Mouse (Mus musculus) lung, embryonic 14.5 days (tissue): ENCODE measurements around the gene Tgfb1. TPM values are rescaled to one million over a fixed set of nuclear protein-coding genes. Genes with fewer than 3 reads are reported as not detected.

ENCODE experiments used
- ATAC-seq: fragments of 200-750 bp; cut with Nextera tagmentation; 2 replicates; pipeline ENCODE4 v1.8.0; 2017; ENCODE audit warnings: mild to moderate bottlenecking, moderate TSS enrichment, moderate library complexity; ENCODE audit not compliant: insufficient read depth
- DNase-seq: peaks from one replicate; pipeline ENCODE4 v3.0.0-alpha.2; 2015
- H3K27ac ChIP-seq: fragments of 300-500 bp; sonication (generic); 2 replicates; pipeline ENCODE4 v1.5.1; 2014; ENCODE audit warnings: low read depth, mild to moderate bottlenecking, moderate library complexity
- H3K27me3 ChIP-seq: fragments of 300-500 bp; sonication (generic); 2 replicates; pipeline ENCODE4 v1.6.1; 2014; ENCODE audit warnings: low read length, control low read depth; ENCODE audit not compliant: insufficient read depth
- H3K36me3 ChIP-seq: fragments of 300-500 bp; sonication (generic); 2 replicates; pipeline ENCODE4 v1.6.1; 2014; ENCODE audit warnings: control low read depth; ENCODE audit not compliant: insufficient read depth
- H3K4me1 ChIP-seq: fragments of 300-500 bp; sonication (generic); 2 replicates; pipeline ENCODE4 v1.6.1; 2014; ENCODE audit warnings: antibody characterized with exemption, control low read depth; ENCODE audit not compliant: insufficient read depth
- H3K4me2 ChIP-seq: fragments of 300-500 bp; sonication (generic); 2 replicates; pipeline ENCODE4 v1.6.1; 2014; ENCODE audit warnings: mild to moderate bottlenecking
- H3K4me3 ChIP-seq: fragments of 300-500 bp; sonication (generic); 2 replicates; pipeline ENCODE4 v1.5.1; 2014; ENCODE audit warnings: low read depth, low read length
- H3K9ac ChIP-seq: fragments of 300-500 bp; sonication (generic); 2 replicates; pipeline ENCODE4 v1.6.1; 2014
- H3K9me3 ChIP-seq: fragments of 300-500 bp; sonication (generic); 2 replicates; pipeline ENCODE4 v1.6.1; 2016; ENCODE audit warnings: low read depth, low read length, control low read depth
- CTCF ChIP-seq: IDR thresholded peaks from 2 replicates; pipeline ENCODE4 v1.5.1; 2016; ENCODE audit warnings: antibody characterized with exemption, low read depth
- WGBS: fragments of 180-500 bp; shearing (Covaris S2); extraction: QIAGEN DNeasy Blood & Tissue Kit; methylation state at CpG from one replicate; pipeline ENCODE4 v1.1.7; 2014; 5-methylcytosine and 5-hydroxymethylcytosine counted together
- polyA plus RNA-seq: library from polyadenylated mRNA; unstranded; fragments of >200 nt; fragmentation: Nextera tagmentation; extraction: Ambion mirVana; gene quantifications from 2 replicates; pipeline ENCODE4 v1.2.1, GENCODE M21; 2014

Gene Tgfb1
- polyA plus RNA-seq, 1 experiment from 2014 or later: 4.1 TPM

DNA sequence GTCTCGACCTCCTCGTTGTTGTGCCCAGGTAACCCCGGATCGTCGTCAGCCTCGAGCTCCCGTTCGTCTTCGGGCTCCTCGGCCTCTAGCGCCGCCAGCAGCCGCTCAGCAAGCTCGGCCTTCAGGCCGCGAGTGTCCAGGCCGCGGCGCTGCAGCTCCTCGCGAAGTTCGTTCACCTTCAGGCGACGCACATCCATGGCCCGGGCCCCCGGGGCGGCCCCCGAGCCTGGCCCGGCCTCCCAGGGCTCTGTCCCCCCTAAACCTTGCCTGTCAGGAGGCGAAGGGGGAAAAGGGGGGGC lies 67.6 kb downstream of the Tgfb1 start:
- Histone ChIP-seq H3K9me3 (no peaks in the 10 kb centered on the region), H3K27ac (peak overlapping the region; percentile 98), H3K27me3 (no peaks in the 10 kb centered on the region), H3K36me3 (peaks cover 27% of the 10 kb centered on the region), H3K4me2 (peak overlapping the region; percentile 98), H3K4me3 (peak overlapping the region; percentile 96), H3K9ac (peak overlapping the region; percentile 96), H3K4me1 (no peaks in the 10 kb centered on the region; the same call in 1 of the 2 replicates)
- ATAC-seq (no peak), DNase-seq (no peak)
- WGBS: under 1% methylated on average over 30 of the region's 30 CpGs
- TF ChIP-seq CTCF: 0 out of 2 replicates have a peak, but pooled peaks have one; percentile 24

Other genes with a start within 250 kb of the Tgfb1 start
- gene Ceacam1, start 209.4 kb upstream of the Tgfb1 start, polyA plus RNA-seq: 2.3 and 2.7 TPM in 2 replicates
- gene Ceacam2, start 147.1 kb upstream of the Tgfb1 start, polyA plus RNA-seq: 0.11 TPM in 1 of 2 replicates, not detected in the other
- not detected in 2 replicates for gene Erich4, start 71.1 kb upstream of the Tgfb1 start, polyA plus RNA-seq
- gene Dmac2, start 67.6 kb upstream of the Tgfb1 start, polyA plus RNA-seq: 27.8 and 33.5 TPM in 2 replicates
- 3.5 and 4.0 TPM in 2 replicates for gene B3gnt8, start 60.3 kb upstream of the Tgfb1 start, polyA plus RNA-seq
- gene Bckdha, start 28.0 kb upstream of the Tgfb1 start, polyA plus RNA-seq: 40.2 and 42.1 TPM in 2 replicates
- gene Exosc5, start 27.8 kb upstream of the Tgfb1 start, polyA plus RNA-seq: 72.3 and 79.7 TPM in 2 replicates
- gene Tmem91, start 11.8 kb upstream of the Tgfb1 start, polyA plus RNA-seq: 1.6 and 2.8 TPM in 2 replicates
- gene B9d2, start 6.2 kb upstream of the Tgfb1 start, polyA plus RNA-seq: 25.1 and 27.6 TPM in 2 replicates
- 28.6 and 29.4 TPM in 2 replicates for gene Ccdc97, start 32.1 kb downstream of the Tgfb1 start, polyA plus RNA-seq
- gene Hnrnpul1, start 67.8 kb downstream of the Tgfb1 start, polyA plus RNA-seq: 80.3 and 82.0 TPM in 2 replicates
- gene Axl, start 101.7 kb downstream of the Tgfb1 start, polyA plus RNA-seq: 44.1 and 46.5 TPM in 2 replicates
- gene Cyp2s1, start 129.9 kb downstream of the Tgfb1 start, polyA plus RNA-seq: 3.2 and 3.8 TPM in 2 replicates
- 0.47 TPM in 1 of 2 replicates, not detected in the other for gene Cyp2b10, start 210.6 kb downstream of the Tgfb1 start, polyA plus RNA-seq